Mouse (Mus musculus) thymus, adult 2 months (tissue): ENCODE data around the gene Mrc1.

Source experiments
- CTCF ChIP-seq: fragments of 200-500 bp; IDR thresholded peaks from 2 replicates; pipeline ENCODE4 v1.5.1; 2012; ENCODE audit warnings: mild to moderate bottlenecking, control low read depth, low read length, moderate library complexity, borderline replicate concordance; ENCODE audit not compliant: control insufficient read depth, poor library complexity, insufficient read depth; ENCODE audit errors: extremely low read depth
- POLR2A ChIP-seq: fragments of 200-500 bp; IDR thresholded peaks from 2 replicates; pipeline ENCODE4 v1.6.1; 2012; ENCODE audit warnings: mild to moderate bottlenecking, low read length, control low read depth, moderate library complexity; ENCODE audit not compliant: control insufficient read depth, poor library complexity, insufficient read depth; ENCODE audit errors: extremely low read depth

DNA sequence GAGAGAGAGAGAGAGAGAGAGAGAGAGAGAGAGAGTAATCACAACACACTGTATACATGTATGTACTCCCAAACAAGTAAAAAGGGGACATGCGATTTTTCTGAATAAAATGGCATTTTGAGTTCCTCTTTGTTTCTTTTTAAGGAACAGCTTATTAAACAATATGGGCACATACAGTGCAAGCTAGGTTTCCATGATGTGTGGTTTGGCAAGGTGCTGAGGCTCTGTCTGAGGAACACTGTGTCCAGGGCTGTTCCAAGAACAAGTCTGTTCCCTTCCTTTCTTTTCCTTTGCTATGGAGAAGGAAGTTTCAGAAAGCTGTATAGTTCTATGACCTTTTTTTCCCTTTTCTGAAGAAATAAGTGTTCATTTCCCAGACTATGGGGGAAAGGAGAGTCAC is 24.9 kb upstream of the Mrc1 start:
- TF ChIP-seq POLR2A, result no peak
- TF ChIP-seq CTCF, result no peak
